Mouse (Mus musculus): Measurements from ENCODE around the gene B4galt5. TPM values are rescaled to one million over a fixed set of nuclear protein-coding genes. Genes with fewer than 3 reads are reported as not detected.
"Not testable (repeated sequence)": the region's sequence is repeated elsewhere in the genome, so short reads cannot be mapped to it uniquely, and the experiment has no call there.

Gene B4galt5
- polyA plus RNA-seq (2015; fragmentation: Nextera tagmentation; extraction: Ambion mirVana) = 3.2 and 4.2 TPM in 2 replicates

DNA sequence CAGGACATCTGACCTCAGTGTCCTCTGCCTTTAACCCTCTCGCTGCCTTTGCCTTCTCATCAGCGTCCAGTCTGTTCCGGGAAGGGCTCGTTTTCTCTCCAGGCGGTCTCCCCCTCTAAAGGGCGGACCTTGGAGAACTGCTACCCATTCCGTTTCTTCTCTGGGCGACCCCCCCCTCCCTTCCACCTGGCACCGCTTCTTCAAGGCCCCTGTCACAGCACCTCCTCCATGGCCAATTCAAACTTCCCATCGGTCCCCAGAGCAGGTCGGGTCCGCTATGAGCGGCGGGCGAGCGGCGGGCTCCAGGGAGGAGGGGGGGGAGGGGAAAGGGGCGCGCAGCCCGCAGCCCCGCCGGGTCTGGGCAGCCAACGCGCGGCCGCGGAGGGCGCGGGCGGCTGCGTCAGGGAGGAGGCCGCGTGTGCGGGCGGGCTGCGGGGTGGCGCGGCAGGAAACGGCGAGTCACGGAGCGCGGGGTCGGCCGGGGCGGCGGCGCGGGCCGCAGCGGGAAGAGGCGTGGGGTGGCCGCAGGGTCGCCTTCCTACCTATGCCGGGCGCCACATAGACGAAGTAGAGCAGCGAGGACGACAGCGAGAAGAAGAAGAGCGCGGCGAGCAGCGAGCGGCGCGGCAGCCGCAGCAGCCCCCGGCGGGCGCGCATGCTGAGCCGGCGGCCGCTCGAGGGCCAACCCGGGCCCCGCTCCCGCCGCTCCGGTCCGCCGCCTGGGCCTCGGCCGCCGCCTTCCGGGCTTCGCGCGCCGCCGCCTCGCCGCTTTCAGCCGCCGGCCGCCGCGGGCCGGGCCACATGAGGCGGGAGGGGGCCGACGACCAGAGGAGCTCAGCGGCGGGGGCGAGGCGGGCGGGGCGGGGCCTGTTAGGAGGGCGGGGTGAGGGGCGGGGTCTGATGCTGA lies at the start of gene B4galt5:
TSS of gene B4galt5 (minus strand) at position 808 of the 907 bp plus-strand sequence.
- H3K9me3 ChIP-seq (ENCODE audit: low read length) = no peaks in the 10 kb centered on the region
- peak within 1 kb of the TSS; percentile 69 for H3K4me3 ChIP-seq (ENCODE audit: low read depth, low read length)
- H3K36me3 ChIP-seq (replicated peaks; ENCODE audit: insufficient read depth, low read length) = no peaks in the 10 kb centered on the region
- H3K4me1 ChIP-seq (ENCODE audit: insufficient read depth) = peaks cover 49% of the 10 kb centered on the region
- peaks cover 11% of the 10 kb centered on the region; the same call in 1 of the 2 replicates for H3K27me3 ChIP-seq (ENCODE audit: insufficient read depth, low read length)
- H3K9ac ChIP-seq (replicated peaks) = peak within 1 kb of the TSS; percentile 85
- peak; percentile 16 for ATAC-seq
- peak within 1 kb of the TSS; percentile 91 for H3K27ac ChIP-seq (ENCODE audit: low read depth)
- H3K4me2 ChIP-seq (ENCODE audit: low read depth, low read length) = peak within 1 kb of the TSS; percentile 80
- under 1% methylated on average over 54 of the region's 111 CpGs for WGBS (ENCODE audit: insufficient replicate concordance)
- TF ChIP-seq CTCF (IDR thresholded peaks at IDR 0.05; ENCODE audit: low read depth) (no peak), EP300 (IDR thresholded peaks at IDR 0.05; ENCODE audit: low read depth) (no peak)
- peak; percentile 49 for DNase-seq

DNA sequence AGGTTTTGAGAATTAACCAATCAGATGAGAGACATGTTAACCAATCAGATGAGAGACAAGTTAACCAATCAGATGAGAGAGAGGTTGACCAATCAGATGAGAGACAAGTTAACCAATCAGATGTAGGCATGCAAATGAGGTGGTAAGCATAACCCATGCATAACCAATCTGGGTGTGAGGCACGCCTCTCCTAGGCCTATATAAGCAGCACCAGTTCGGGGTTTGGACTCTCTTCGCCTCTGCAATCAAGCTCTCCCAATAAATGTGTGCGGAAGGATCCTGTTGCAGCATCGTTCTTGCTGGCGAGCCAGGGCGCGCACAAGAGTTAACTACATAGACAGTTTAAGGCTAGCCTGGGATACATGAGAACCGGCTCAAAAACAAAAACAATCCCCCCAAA lies 47.4 kb upstream of the B4galt5 start:
- H3K9me3 ChIP-seq (ENCODE audit: low read length); DNase-seq: not testable (repeated sequence)

GRCm38 (mm10) chr2:167394426-167394825 lies 45.4 kb upstream of the B4galt5 start:
- no peak overlapping the region for H3K9ac ChIP-seq (replicated peaks)
- DNase-seq (no peak), ATAC-seq (no peak)
- no peaks in the 10 kb centered on the region for H3K27me3 ChIP-seq (ENCODE audit: insufficient read depth, low read length)
- no peaks in the 10 kb centered on the region for H3K4me1 ChIP-seq (ENCODE audit: insufficient read depth)
- no peaks in the 10 kb centered on the region for H3K36me3 ChIP-seq (replicated peaks; ENCODE audit: insufficient read depth, low read length)
- H3K9me3 ChIP-seq (ENCODE audit: low read length) = no peaks in the 10 kb centered on the region
- TF ChIP-seq CTCF (IDR thresholded peaks at IDR 0.05; ENCODE audit: low read depth) (no peak), EP300 (IDR thresholded peaks at IDR 0.05; ENCODE audit: low read depth) (no peak)
- no peak overlapping the region for H3K27ac ChIP-seq (ENCODE audit: low read depth)
- 21% methylated on average over 7 of the region's 7 CpGs for WGBS (ENCODE audit: insufficient replicate concordance)
- H3K4me3 ChIP-seq (ENCODE audit: low read depth, low read length) = no peak overlapping the region
- H3K4me2 ChIP-seq (ENCODE audit: low read depth, low read length) = no peak overlapping the region

More for the DNA sequence above, 47.4 kb upstream of the B4galt5 start:
- not testable (repeated sequence) for H3K4me2 ChIP-seq (ENCODE audit: low read depth, low read length); H3K4me3 ChIP-seq (ENCODE audit: low read depth, low read length); H3K27me3 ChIP-seq (ENCODE audit: insufficient read depth, low read length); H3K9ac ChIP-seq (replicated peaks); H3K27ac ChIP-seq (ENCODE audit: low read depth); H3K4me1 ChIP-seq (ENCODE audit: insufficient read depth); H3K36me3 ChIP-seq (replicated peaks; ENCODE audit: insufficient read depth, low read length); ATAC-seq
- 94% methylated on average over 9 of the region's 9 CpGs for WGBS (ENCODE audit: insufficient replicate concordance)

- ATAC-seq = no peak
- DNase-seq = no peak
- TF ChIP-seq EP300 (IDR thresholded peaks at IDR 0.05; ENCODE audit: low read depth) (no peak), CTCF (IDR thresholded peaks at IDR 0.05; ENCODE audit: low read depth) (no peak)
- Histone ChIP-seq H3K9ac (replicated peaks) (no peak overlapping the region), H3K4me1 (ENCODE audit: insufficient read depth) (peaks cover 16% of the 10 kb centered on the region), H3K36me3 (replicated peaks; ENCODE audit: insufficient read depth, low read length) (no peaks in the 10 kb centered on the region), H3K27me3 (ENCODE audit: insufficient read depth, low read length) (no peaks in the 10 kb centered on the region), H3K9me3 (ENCODE audit: low read length) (no peaks in the 10 kb centered on the region), H3K27ac (ENCODE audit: low read depth) (no peak overlapping the region), H3K4me2 (ENCODE audit: low read depth, low read length) (no peak overlapping the region), H3K4me3 (ENCODE audit: low read depth, low read length) (no peak overlapping the region)
- 78% methylated on average over 6 of the region's 6 CpGs for WGBS (ENCODE audit: insufficient replicate concordance)
These were observed 38.0 kb upstream of the B4galt5 start for GRCm38 (mm10) chr2:167386998-167387397.

GRCm38 (mm10) chr2:167386456-167386855 lies 37.5 kb upstream of the B4galt5 start:
- Histone ChIP-seq H3K36me3 (replicated peaks; ENCODE audit: insufficient read depth, low read length) (no peaks in the 10 kb centered on the region), H3K4me2 (ENCODE audit: low read depth, low read length) (no peak overlapping the region), H3K27me3 (ENCODE audit: insufficient read depth, low read length) (no peaks in the 10 kb centered on the region), H3K4me1 (ENCODE audit: insufficient read depth) (peaks cover 21% of the 10 kb centered on the region), H3K9me3 (ENCODE audit: low read length) (no peaks in the 10 kb centered on the region), H3K27ac (ENCODE audit: low read depth) (no peak overlapping the region), H3K9ac (replicated peaks) (no peak overlapping the region), H3K4me3 (ENCODE audit: low read depth, low read length) (no peak overlapping the region)
- WGBS (ENCODE audit: insufficient replicate concordance) = 71% methylated on average over 4 of the region's 4 CpGs
- no peak for DNase-seq
- TF ChIP-seq EP300 (IDR thresholded peaks at IDR 0.05; ENCODE audit: low read depth) (no peak), CTCF (IDR thresholded peaks at IDR 0.05; ENCODE audit: low read depth) (no peak)
- ATAC-seq = no peak

GRCm38 (mm10) chr2:167383666-167384083 lies 34.7 kb upstream of the B4galt5 start:
- DNase-seq = no peak
- no peak overlapping the region for H3K4me3 ChIP-seq (ENCODE audit: low read depth, low read length)
- WGBS (ENCODE audit: insufficient replicate concordance) = 68% methylated on average over 13 of the region's 13 CpGs
- H3K9me3 ChIP-seq (ENCODE audit: low read length) = no peaks in the 10 kb centered on the region
- H3K27ac ChIP-seq (ENCODE audit: low read depth) = no peak overlapping the region
- peaks cover 35% of the 10 kb centered on the region for H3K4me1 ChIP-seq (ENCODE audit: insufficient read depth)
- H3K27me3 ChIP-seq (ENCODE audit: insufficient read depth, low read length) = no peaks in the 10 kb centered on the region
- H3K9ac ChIP-seq (replicated peaks) = no peak overlapping the region
- ATAC-seq = peak; percentile 26
- H3K4me2 ChIP-seq (ENCODE audit: low read depth, low read length) = no peak overlapping the region
- H3K36me3 ChIP-seq (replicated peaks; ENCODE audit: insufficient read depth, low read length) = no peaks in the 10 kb centered on the region
- TF ChIP-seq CTCF (IDR thresholded peaks at IDR 0.05; ENCODE audit: low read depth) (no peak), EP300 (IDR thresholded peaks at IDR 0.05; ENCODE audit: low read depth) (peak; percentile 43; the same call in 1 of the 2 replicates)

All from liver, postnatal 0 days (tissue).